Mouse (Mus musculus) embryonic facial prominence, embryonic 13.5 days (tissue): ENCODE results near the gene Mybpc1. TPM values are rescaled to one million over a fixed set of nuclear protein-coding genes. Genes with fewer than 3 reads are reported as not detected.

Experiments
- ATAC-seq: fragments of 200-750 bp; cut with Nextera tagmentation; 2 replicates; pipeline ENCODE4 v1.8.0; 2017; ENCODE audit warnings: low read depth; ENCODE audit not compliant: insufficient number of reproducible peaks, insufficient read depth, low FRiP score, low TSS enrichment
- H3K27ac ChIP-seq: fragments of 300-500 bp; sonication (generic); 2 replicates; pipeline ENCODE4 v1.5.1; 2015; ENCODE audit warnings: moderate library complexity, mild to moderate bottlenecking, inconsistent platforms
- H3K27me3 ChIP-seq: fragments of 300-500 bp; sonication (generic); 2 replicates; pipeline ENCODE4 v1.6.1; 2015; ENCODE audit warnings: mild to moderate bottlenecking, inconsistent platforms
- H3K36me3 ChIP-seq: fragments of 300-500 bp; sonication (generic); 2 replicates; pipeline ENCODE4 v1.6.1; 2015; ENCODE audit warnings: mild to moderate bottlenecking, inconsistent platforms
- H3K4me1 ChIP-seq: fragments of 300-500 bp; sonication (generic); 2 replicates; pipeline ENCODE4 v1.6.1; 2015; ENCODE audit warnings: inconsistent platforms
- H3K4me2 ChIP-seq: fragments of 300-500 bp; sonication (generic); 2 replicates; pipeline ENCODE4 v1.6.1; 2015; ENCODE audit warnings: moderate library complexity, mild to moderate bottlenecking, inconsistent platforms
- H3K4me3 ChIP-seq: fragments of 300-500 bp; sonication (generic); 2 replicates; pipeline ENCODE4 v1.5.1; 2015; ENCODE audit warnings: mild to moderate bottlenecking, inconsistent platforms
- H3K9ac ChIP-seq: fragments of 300-500 bp; sonication (generic); 2 replicates; pipeline ENCODE4 v1.6.1; 2015; ENCODE audit warnings: mild to moderate bottlenecking, inconsistent platforms
- H3K9me3 ChIP-seq: fragments of 300-500 bp; sonication (generic); 2 replicates; pipeline ENCODE4 v1.6.1; 2016; ENCODE audit warnings: inconsistent platforms
- WGBS: fragments of 180-500 bp; shearing (Covaris S2); methylation state at CpG from one replicate; pipeline ENCODE4 v1.1.7; 2015; ENCODE audit warnings: mixed read lengths; 5-methylcytosine and 5-hydroxymethylcytosine counted together
- polyA plus RNA-seq: library from polyadenylated mRNA; unstranded; fragments of >200 nt; fragmentation: Nextera tagmentation; extraction: Ambion mirVana; gene quantifications from 2 replicates; pipeline ENCODE4 v1.2.1, GENCODE M21; 2015

The Mybpc1 gene
- polyA plus RNA-seq = 4.5 and 4.8 TPM in 2 replicates

DNA sequence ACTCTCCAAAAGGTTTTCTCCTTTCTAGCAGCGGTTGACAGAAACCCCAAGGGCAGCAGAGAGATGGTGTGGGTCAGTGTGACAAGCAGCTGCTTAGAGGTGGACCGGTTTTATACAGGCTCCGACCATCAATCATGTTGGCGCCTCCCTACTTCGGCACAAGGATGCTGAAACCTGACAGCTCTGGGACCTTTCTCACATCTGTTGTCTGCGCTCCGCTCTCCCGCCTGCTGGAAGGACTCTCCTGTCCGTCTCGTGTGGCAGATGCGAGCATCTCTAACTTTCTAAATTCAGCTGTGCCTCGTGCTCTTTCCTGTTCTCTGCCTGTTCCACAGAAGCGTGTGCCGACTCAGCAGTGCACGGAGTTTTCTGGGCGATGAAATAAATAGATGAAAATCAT is at the start of gene Mybpc1:
TSS of gene Mybpc1 (minus strand) at position 210 of the 400 bp plus-strand sequence.
- Histone ChIP-seq H3K27ac (no peak within 1 kb of the TSS), H3K4me1 (0 out of 2 replicates have a peak, but pooled peaks cover 4% of the 10 kb centered on the region), H3K9ac (no peak within 1 kb of the TSS), H3K9me3 (no peaks in the 10 kb centered on the region), H3K36me3 (no peaks in the 10 kb centered on the region), H3K4me3 (no peak within 1 kb of the TSS), H3K4me2 (no peak within 1 kb of the TSS), H3K27me3 (no peaks in the 10 kb centered on the region)
- WGBS = 47% methylated on average over 16 of the region's 16 CpGs
- no peak for ATAC-seq

DNA sequence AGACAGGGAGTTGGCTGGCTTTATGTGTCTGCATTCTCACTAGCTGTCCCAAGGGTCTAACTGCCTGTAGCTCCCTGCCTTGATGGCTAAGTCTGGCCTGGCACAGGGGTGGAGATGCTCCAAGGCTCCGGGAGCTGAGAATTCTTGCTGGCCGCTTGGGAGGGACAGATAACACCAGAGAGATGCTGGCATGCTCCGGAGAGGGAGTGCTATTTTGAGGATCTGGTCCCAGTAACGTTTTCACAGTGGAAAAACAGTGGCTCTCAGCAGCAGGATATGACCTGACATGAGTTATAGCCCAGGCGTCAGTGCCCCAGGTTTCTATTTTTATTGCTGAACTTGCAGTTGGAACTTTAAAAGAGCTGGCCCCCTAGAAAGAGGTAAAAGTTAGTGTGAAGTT is 40.5 kb upstream of the Mybpc1 start:
- Histone ChIP-seq H3K27ac (no peak overlapping the region), H3K36me3 (no peaks in the 10 kb centered on the region), H3K4me2 (no peak overlapping the region), H3K4me1 (no peaks in the 10 kb centered on the region), H3K9ac (no peak overlapping the region), H3K27me3 (no peaks in the 10 kb centered on the region), H3K9me3 (no peaks in the 10 kb centered on the region), H3K4me3 (no peak overlapping the region)
- ATAC-seq = no peak
- 68% methylated on average over 5 of the region's 5 CpGs for WGBS

DNA sequence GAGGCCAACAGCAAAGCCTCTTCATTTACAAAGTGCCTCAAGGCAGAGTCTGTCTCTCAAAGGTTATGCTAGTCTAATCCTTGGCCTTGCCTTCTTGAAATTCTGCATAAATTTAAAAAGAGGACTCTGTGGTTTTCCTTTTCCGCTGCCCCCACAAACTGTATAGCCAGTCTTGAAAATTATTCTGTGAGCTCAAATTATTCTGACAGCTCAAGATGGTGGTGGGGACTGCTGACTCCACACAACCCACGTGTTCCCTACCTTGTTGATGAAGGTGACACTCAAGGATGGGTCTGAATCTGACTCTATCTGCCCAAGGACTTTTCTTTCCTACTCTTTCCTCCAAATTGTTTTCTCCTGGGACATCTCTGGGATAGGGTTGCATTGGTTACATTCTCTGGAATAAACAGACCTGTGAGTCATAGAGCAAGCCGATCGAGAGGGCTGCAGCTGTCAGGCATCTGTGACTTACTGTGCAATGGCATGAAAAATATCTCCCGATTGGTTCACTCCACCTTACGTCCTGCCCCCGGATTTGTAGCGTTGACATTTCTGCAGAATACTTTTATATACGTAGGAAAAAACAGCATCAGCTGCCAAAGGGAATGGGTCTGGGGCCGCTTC is 26.5 kb upstream of the Mybpc1 start:
- H3K9ac ChIP-seq = no peak overlapping the region
- no peaks in the 10 kb centered on the region for H3K36me3 ChIP-seq
- no peak for ATAC-seq
- no peak overlapping the region for H3K4me3 ChIP-seq
- no peaks in the 10 kb centered on the region for H3K4me1 ChIP-seq
- 67% methylated on average over 10 of the region's 10 CpGs for WGBS
- no peaks in the 10 kb centered on the region for H3K9me3 ChIP-seq
- H3K27ac ChIP-seq = no peak overlapping the region
- H3K27me3 ChIP-seq = no peaks in the 10 kb centered on the region
- no peak overlapping the region for H3K4me2 ChIP-seq

DNA sequence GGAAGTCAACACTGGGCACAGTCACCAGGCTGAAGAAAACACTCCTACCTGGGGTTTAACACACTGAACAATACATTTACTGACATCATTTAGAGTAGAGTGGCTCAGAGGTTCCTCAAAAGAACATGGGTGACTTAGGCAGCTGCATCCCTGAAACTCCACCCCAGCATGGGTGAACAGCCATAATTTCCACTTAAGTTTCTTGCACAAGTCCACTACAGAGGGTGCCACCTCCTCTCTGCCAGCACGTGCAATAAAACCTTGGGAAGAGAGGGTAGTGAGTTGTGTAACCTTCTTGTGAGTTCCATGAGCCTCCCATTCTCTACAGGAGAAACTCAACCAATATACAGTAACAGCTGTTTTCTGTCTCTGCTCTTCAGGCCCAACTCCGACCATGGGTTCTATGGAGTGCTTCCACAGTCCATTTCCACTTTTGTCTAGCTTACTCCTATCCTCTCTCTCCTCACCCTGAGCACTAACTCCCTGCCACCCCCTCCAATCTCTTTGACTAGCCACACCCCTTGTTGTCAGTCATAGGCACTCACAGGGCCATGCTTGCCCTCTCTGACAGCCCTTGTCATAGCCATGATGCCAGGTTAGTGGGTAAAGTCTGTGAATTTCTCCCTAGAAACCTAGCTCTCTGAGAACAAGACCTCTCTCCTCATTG is 25.8 kb upstream of the Mybpc1 start:
- H3K4me2 ChIP-seq = no peak overlapping the region
- no peak for ATAC-seq
- H3K27me3 ChIP-seq = no peaks in the 10 kb centered on the region
- WGBS = 89% methylated on average over 2 of the region's 2 CpGs
- H3K4me3 ChIP-seq = no peak overlapping the region
- H3K9me3 ChIP-seq = no peaks in the 10 kb centered on the region
- H3K4me1 ChIP-seq = no peaks in the 10 kb centered on the region
- no peaks in the 10 kb centered on the region for H3K36me3 ChIP-seq
- no peak overlapping the region for H3K9ac ChIP-seq
- H3K27ac ChIP-seq = no peak overlapping the region

DNA sequence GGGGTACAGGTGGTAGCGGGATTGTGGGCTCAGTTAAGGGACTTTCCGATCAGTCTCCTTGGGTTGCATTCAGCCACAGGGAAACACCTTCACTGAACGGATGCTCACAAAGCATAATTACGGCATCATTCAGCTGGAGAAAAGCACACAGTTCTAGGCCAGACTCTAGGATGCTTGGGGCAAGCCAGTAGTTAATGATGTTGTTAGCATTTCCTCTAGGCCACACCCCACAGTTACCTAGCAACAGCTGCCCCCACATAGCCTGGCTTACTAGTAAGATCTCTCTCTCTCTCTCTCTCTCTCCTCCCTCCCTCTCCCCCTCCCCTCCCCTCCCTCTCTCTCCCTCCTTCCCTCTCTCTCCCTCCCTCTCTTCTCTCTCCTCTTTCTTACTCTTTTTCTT is 22.1 kb upstream of the Mybpc1 start:
- Histone ChIP-seq H3K36me3 (no peaks in the 10 kb centered on the region), H3K27me3 (no peaks in the 10 kb centered on the region), H3K27ac (no peak overlapping the region), H3K4me2 (no peak overlapping the region), H3K4me3 (no peak overlapping the region), H3K4me1 (no peaks in the 10 kb centered on the region), H3K9me3 (no peaks in the 10 kb centered on the region), H3K9ac (no peak overlapping the region)
- 62% methylated on average over 4 of the region's 4 CpGs for WGBS
- no peak for ATAC-seq

DNA sequence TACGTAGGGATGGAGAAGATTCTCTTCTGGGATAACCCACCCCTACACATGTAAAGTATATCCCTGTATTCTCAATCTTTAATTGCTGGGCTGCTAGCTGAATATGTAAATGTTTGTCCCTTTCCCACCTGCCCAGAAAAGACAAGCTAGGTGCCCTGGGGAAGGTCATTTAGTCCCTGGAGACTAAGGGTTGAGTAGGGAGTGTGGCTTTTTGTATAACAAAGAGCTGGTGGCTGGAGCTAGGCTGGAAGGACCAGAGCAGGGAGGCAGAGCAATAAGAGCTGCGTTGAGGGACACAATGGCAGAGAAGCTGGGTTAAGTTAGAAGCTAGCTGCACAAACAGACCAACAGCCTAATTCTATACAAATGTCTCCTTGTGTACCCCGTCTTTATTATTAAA is 21.2 kb upstream of the Mybpc1 start:
- no peaks in the 10 kb centered on the region for H3K36me3 ChIP-seq
- ATAC-seq = no peak
- 63% methylated on average over 3 of the region's 3 CpGs for WGBS
- no peaks in the 10 kb centered on the region for H3K27me3 ChIP-seq
- no peaks in the 10 kb centered on the region for H3K9me3 ChIP-seq
- no peaks in the 10 kb centered on the region for H3K4me1 ChIP-seq
- no peak overlapping the region for H3K27ac ChIP-seq
- H3K4me2 ChIP-seq = no peak overlapping the region
- no peak overlapping the region for H3K9ac ChIP-seq
- no peak overlapping the region for H3K4me3 ChIP-seq

DNA sequence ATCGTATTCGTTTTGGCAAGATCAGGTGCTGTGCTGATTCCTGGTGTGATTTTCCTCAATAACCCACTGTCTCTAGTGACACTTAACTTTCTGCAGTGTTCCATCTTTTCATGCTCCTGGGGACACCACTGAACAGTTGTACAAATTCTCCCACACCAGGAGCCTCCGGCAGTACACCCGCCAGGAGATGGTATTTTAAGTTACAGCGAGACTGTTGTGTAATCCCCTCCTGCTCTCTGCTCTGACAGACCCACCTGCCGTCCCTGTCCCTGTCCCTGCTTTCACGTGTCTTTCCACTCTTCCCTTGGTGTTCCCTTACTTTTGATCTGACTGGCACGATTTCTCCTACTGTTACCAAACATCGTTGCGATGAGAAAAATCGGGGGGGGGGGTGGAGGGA is 19.3 kb upstream of the Mybpc1 start:
- no peaks in the 10 kb centered on the region for H3K36me3 ChIP-seq
- no peaks in the 10 kb centered on the region for H3K27me3 ChIP-seq
- no peak overlapping the region for H3K27ac ChIP-seq
- no peak for ATAC-seq
- no peaks in the 10 kb centered on the region for H3K9me3 ChIP-seq
- WGBS = 86% methylated on average over 11 of the region's 11 CpGs
- no peaks in the 10 kb centered on the region for H3K4me1 ChIP-seq
- H3K4me3 ChIP-seq = no peak overlapping the region
- H3K9ac ChIP-seq = no peak overlapping the region
- no peak overlapping the region for H3K4me2 ChIP-seq

DNA sequence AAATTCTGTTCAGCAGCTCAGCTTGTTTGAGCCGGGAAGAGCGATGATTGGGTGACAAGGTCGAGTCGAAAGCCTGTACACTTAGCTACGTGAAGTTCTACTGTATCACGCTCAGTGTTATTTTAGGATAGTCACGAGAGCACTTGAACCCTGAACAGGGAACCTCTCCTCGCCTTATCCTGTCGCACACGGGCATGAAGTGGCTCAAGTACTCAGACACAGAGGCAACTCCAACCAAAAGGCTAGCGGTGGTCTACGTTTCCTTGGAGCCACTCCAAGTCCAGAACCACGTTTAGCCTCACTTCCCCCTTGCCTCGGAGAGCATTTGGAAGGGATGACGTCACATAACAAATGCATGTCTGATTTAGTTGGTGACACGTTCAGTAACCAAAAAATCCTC is 17.7 kb upstream of the Mybpc1 start:
- Histone ChIP-seq H3K4me2 (no peak overlapping the region), H3K9me3 (no peaks in the 10 kb centered on the region), H3K27ac (no peak overlapping the region), H3K36me3 (no peaks in the 10 kb centered on the region), H3K27me3 (no peaks in the 10 kb centered on the region), H3K4me1 (no peaks in the 10 kb centered on the region), H3K9ac (no peak overlapping the region), H3K4me3 (no peak overlapping the region)
- no peak for ATAC-seq
- 88% methylated on average over 16 of the region's 16 CpGs for WGBS

DNA sequence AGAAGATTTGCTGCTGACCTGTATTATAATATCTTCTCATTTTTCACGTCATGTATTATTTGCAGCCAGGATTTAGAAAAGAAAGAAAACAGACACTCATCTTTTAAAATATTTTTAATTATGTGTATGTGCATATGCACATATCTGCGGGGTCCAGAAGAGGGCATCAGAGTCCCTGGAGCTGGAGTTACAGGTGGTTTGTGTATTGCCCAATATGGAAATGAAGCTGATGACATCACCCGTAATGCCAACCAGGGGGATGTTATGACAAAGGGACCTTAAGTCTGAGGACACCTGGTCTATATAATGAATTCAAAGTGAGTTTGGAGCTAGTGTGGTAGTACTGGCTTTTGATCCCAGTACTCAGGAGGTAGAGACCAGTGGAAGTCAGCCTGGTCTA is 15.9 kb upstream of the Mybpc1 start:
- no peak overlapping the region for H3K27ac ChIP-seq
- ATAC-seq = no peak
- no peaks in the 10 kb centered on the region for H3K4me1 ChIP-seq
- H3K4me3 ChIP-seq = no peak overlapping the region
- H3K9ac ChIP-seq = no peak overlapping the region
- WGBS = 91% methylated on average over 3 of the region's 3 CpGs
- H3K4me2 ChIP-seq = no peak overlapping the region
- H3K9me3 ChIP-seq = no peaks in the 10 kb centered on the region
- H3K36me3 ChIP-seq = no peaks in the 10 kb centered on the region
- H3K27me3 ChIP-seq = no peaks in the 10 kb centered on the region

DNA sequence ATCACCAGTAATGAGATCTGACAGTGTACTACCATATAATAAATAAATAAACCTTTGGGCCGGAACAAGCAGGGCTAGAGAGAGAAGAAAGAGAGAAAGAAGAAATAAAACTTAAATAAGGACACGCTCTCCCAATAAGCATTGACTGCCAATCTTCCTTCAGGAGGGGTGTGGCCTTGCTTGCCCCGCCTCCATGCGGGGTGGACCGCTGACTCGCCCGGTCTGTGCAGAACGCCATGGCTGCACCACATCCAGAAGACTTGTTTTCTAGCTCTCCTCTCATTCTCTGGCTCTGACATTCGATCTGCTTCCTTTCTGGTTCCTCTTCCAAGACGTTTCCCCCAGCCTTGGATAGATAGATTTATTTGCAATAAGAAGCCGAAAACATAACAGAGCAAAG is 8.1 kb upstream of the Mybpc1 start:
- Histone ChIP-seq H3K4me1 (no peaks in the 10 kb centered on the region), H3K4me2 (no peak overlapping the region), H3K27me3 (no peaks in the 10 kb centered on the region), H3K36me3 (no peaks in the 10 kb centered on the region), H3K9me3 (no peaks in the 10 kb centered on the region), H3K9ac (no peak overlapping the region), H3K27ac (no peak overlapping the region), H3K4me3 (no peak overlapping the region)
- WGBS = 86% methylated on average over 11 of the region's 11 CpGs
- no peak for ATAC-seq

DNA sequence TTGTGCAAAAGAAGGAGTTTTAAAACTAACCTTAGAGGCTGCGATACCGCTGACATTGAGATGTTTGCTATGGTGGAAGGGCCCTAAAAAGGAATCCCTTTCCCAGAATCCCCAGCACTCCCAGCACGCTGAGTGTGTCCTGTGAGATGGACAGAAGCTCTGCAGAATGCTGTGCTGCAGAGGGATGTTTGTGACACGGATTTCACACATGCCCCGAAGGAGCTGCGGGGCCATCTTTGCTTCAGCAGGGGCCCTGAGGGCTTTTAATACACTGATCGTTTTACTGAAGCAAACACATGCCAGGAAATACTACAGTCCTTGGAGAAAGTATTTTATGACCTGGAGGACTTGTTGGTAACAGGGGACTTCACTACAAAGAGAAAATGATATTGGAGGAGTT is 1.7 kb upstream of the Mybpc1 start:
- Histone ChIP-seq H3K4me1 (0 out of 2 replicates have a peak, but pooled peaks cover 4% of the 10 kb centered on the region), H3K4me2 (no peak overlapping the region), H3K9ac (no peak overlapping the region), H3K27me3 (no peaks in the 10 kb centered on the region), H3K27ac (no peak overlapping the region), H3K9me3 (no peaks in the 10 kb centered on the region), H3K4me3 (no peak overlapping the region), H3K36me3 (no peaks in the 10 kb centered on the region)
- 66% methylated on average over 7 of the region's 7 CpGs for WGBS
- no peak for ATAC-seq

DNA sequence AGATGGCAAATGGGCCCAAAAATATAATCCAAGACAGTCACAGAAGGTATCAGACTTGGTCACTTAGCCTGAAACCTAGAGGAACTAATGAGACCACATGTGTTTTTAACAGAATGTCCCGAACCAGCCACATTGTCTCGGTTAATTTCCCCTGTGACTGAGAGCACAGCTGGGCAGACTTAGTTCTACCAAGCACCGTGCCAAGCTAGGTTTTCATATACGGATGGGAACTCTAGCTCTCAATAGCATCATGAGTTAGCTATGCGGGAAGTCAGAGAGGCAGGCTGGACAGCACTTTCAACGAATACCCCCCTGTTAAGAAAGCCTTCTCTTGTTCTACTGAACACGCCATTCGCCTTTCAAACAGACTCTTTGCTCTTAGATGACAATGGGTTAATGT is 1.1 kb upstream of the Mybpc1 start:
- no peaks in the 10 kb centered on the region for H3K27me3 ChIP-seq
- H3K27ac ChIP-seq = no peak overlapping the region
- no peak overlapping the region for H3K9ac ChIP-seq
- no peaks in the 10 kb centered on the region for H3K9me3 ChIP-seq
- H3K36me3 ChIP-seq = no peaks in the 10 kb centered on the region
- no peak for ATAC-seq
- H3K4me2 ChIP-seq = no peak overlapping the region
- 0 out of 2 replicates have a peak, but pooled peaks cover 4% of the 10 kb centered on the region for H3K4me1 ChIP-seq
- 51% methylated on average over 8 of the region's 8 CpGs for WGBS
- H3K4me3 ChIP-seq = no peak overlapping the region
